Mouse (Mus musculus) cerebellum, adult 18-20 months (tissue): ENCODE measurements around the gene Nop16.

Experiments used
- DNase-seq, 2 experiments: peaks; one replicate each; pipeline ENCODE4 v3.0.0; 2021

The Nop16 gene

GRCm38 (mm10) chr13:54559656-54560055 is 30.2 kb downstream of the Nop16 start:
- DNase-seq = no peak

- DNase-seq = no peak
These were observed 32.2 kb downstream of the Nop16 start for GRCm38 (mm10) chr13:54557652-54558051.

GRCm38 (mm10) chr13:54556796-54557195 is 33.1 kb downstream of the Nop16 start:
- DNase-seq = peak; percentile 92 to 93

GRCm38 (mm10) chr13:54556176-54556575 is 33.7 kb downstream of the Nop16 start:
- DNase-seq = no peak

- no peak for DNase-seq
These were observed 41.9 kb downstream of the Nop16 start for GRCm38 (mm10) chr13:54548036-54548435.
